Mouse (Mus musculus) brain, embryonic 14.5 days (tissue): ENCODE measurements at regions not wholly inside any gene's neighbourhood (a gene's known extent, or its start where the extent isn't known, plus 50 kb on each side); places are given as distances from the start of the nearest gene placed in this dataset.
"Not testable (repeated sequence)": the region's sequence is repeated elsewhere in the genome, so short reads cannot be mapped to it uniquely, and the experiment has no call there.

Experiments
- DNase-seq: peaks from one replicate; pipeline ENCODE4 v3.0.0-alpha.2; 2011; ENCODE audit warnings: low read depth
- CTCF ChIP-seq: fragments of 200-500 bp; IDR thresholded peaks from 2 replicates; pipeline ENCODE4 v1.5.1; 2012; ENCODE audit warnings: inconsistent platforms, mild to moderate bottlenecking, moderate library complexity, borderline replicate concordance; ENCODE audit not compliant: insufficient read depth, insufficient read length; ENCODE audit errors: extremely low read depth
- POLR2A ChIP-seq: fragments of 200-500 bp; IDR thresholded peaks from 2 replicates; pipeline ENCODE4 v1.6.1; 2012; ENCODE audit warnings: mild to moderate bottlenecking, inconsistent platforms, borderline replicate concordance; ENCODE audit not compliant: poor library complexity, insufficient read depth, insufficient read length, severe bottlenecking; ENCODE audit errors: extremely low read depth

- not testable (repeated sequence) for DNase-seq
Observed at GRCm38 (mm10) chr6:67954570-67954969, 419.0 kb upstream of the Tacstd2 start.

DNA sequence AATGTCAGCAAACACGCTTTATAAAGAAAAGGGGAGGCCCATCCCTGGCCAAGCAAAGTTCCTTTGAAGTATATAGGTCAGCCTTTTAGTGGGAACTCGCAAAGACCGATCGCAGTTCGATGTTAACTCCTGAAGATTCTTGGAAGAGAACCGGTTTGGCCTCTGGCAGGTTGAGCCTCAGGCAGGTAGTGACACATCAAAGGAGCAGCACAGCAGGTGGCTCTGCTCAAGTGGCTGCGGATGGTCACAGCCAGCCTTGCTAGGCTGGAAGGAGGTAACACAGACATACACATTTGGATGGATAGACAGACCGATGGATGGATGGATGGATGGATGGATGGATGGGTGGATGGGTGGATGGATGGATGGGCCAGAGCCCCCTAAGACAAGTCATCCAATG lies 395.9 kb upstream of the Tacstd2 start:
- not testable (repeated sequence) for DNase-seq

DNA sequence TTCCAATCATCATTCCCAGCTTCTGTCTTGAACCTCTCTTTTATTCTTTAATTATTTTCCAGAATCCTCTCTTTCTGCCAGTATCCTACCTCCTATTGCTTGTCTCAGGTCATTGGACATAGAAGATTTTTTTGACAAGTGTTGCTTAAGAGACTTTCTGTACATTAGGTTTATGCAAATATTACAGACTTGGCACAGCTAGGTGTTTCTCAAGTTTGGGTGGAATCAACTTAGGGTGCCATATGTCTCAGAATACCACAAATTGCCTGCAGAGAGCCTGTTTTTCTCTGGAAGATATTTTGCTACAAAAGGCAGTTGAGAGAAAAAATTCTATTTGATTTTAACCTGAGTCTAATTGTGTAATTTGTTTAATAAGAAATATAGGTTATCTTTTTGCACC lies 386.9 kb upstream of the Tacstd2 start:
- TF ChIP-seq CTCF (no peak), POLR2A (no peak)
- DNase-seq = no peak

DNA sequence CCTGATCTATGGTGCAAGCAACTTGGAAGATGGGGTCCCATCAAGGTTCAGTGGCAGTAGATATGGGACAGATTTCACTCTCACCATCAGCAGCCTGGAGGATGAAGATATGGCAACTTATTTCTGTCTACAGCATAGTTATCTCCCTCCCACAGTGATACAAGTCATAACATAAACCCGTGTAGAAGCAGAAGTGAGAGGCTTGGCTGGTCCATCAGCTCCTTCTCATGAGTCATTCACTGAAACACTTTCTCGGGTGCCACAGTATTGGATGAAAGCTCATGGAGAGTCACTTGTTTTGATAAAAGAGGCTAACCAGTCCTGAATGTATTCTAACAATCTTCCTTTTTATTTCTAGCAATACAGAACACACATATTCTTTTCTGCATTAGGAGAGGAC lies 378.3 kb upstream of the Tacstd2 start:
- no peak for TF ChIP-seq POLR2A
- no peak for TF ChIP-seq CTCF
- DNase-seq = no peak

DNA sequence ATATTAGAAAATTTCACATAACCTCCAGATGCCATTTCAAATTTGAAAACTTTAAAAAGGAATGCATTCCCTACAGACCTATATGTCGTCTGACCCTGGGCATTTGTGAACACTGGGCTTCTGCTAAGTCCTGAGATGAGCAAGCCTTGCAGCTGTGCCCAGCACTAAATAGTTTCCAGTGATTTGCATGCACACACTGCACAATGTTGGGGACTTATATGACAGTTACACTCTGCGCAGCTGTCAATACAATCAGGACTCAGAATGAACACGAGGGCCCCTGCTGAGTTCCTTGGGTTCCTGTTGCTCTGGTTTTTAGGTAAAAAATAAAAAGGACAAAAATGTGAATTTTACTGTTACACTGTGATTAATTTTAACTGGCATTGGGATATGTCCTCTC lies 377.7 kb upstream of the Tacstd2 start:
- no peak for DNase-seq
- TF ChIP-seq CTCF (no peak), POLR2A (no peak)

DNA sequence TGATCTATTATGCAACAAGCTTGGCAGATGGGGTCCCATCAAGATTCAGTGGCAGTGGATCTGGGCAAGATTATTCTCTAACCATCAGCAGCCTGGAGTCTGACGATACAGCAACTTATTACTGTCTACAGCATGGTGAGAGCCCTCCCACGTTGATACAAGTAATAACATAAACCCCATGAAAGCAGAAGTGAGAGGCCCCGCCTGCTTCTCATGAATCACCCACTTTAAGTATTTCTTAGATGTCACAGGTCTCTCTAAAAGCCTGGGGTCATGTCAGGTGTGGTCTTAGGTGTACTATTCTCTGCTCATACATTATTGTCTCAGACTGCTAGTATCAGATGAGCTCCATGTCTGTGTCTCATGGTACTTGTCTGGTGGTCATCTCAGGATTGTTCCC lies 360.9 kb upstream of the Tacstd2 start:
- TF ChIP-seq POLR2A = no peak
- no peak for TF ChIP-seq CTCF
- no peak for DNase-seq

- TF ChIP-seq POLR2A (no peak), CTCF (no peak)
- DNase-seq = no peak
Observed at GRCm38 (mm10) chr6:67895858-67896257, 360.3 kb upstream of the Tacstd2 start.

- TF ChIP-seq POLR2A = no peak
- TF ChIP-seq CTCF = no peak
- DNase-seq = no peak
Observed at GRCm38 (mm10) chr6:67887586-67887985, 352.0 kb upstream of the Tacstd2 start.

GRCm38 (mm10) chr6:67884893-67885292 lies 349.3 kb upstream of the Tacstd2 start:
- DNase-seq = no peak
- TF ChIP-seq POLR2A (no peak), CTCF (no peak)

DNA sequence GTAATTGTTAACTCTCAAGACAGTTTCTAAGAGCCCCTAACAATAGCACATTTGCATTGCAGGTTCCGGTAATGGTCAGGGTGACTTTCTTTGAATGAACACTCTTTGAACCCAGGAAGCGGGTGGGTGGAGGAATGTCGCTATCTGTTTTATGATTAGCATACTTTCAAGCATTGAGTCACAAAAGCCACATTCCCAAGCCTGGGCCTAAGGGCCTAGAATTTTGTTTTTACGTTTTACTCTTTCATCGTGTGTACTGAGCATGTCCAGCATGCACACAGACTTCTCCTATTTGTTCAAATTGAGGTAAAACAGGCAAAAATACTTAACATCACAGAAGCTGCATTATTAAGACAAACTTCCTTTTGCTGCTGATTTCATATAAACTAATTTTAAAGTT lies 345.9 kb upstream of the Tacstd2 start:
- DNase-seq = not testable (repeated sequence)

DNA sequence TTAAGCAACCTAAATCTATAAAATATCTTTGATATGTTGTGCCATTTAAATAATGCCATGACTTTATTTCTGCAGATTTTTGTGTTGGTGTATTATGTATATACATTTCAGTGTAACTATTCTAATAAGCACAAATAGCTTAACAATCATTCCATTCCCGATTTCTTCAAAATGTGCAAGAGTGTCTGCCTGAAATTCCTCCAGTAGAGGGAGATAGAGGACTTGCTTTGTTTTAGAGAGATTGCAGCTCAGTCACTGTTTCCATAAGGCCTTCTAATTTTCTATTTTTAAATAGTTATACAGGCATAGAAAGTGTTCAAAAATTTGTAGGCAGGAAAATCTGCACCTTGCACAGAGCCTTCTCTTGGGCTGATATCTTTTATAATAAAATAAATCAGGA lies 322.3 kb upstream of the Tacstd2 start:
- peak; percentile 0 for DNase-seq

DNA sequence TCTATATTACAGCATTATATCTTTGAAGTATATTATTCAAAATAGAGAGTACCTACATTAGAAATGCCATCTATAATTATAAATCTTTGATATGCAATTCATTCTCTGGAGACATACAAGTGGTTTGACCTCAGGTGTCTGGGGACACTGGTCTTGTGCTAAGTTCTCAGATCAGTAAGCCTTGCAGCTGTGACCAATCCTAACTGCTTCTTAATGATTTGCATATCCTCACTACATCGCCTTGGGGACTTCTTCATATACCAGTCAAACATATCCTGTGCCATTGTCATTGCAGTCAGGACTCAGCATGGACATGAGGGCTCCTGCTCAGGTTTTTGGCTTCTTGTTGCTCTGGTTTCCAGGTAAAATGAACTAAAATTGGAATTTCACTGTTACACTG lies 303.9 kb upstream of the Tacstd2 start:
- DNase-seq = not testable (repeated sequence)

DNA sequence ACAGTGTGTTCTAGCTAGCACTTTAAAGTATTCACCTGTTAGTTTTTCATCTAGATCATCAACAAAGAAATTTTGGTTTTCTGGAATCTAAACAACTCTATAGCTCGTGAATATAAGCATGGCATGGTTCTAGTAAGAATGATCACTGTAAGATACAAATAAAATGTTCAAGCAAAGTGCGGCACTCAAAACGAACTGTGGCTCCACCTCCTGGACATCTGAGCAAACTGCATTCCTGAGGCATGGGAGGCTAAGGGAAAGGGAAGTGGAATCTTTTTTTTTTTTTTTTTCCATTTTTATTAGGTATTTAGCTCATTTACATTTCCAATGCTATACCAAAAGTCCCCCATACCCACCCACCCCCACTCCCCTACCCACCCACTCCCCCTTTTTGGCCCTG lies 276.9 kb upstream of the Tacstd2 start:
- peak; percentile 76 for TF ChIP-seq CTCF
- DNase-seq = peak; percentile 47

DNA sequence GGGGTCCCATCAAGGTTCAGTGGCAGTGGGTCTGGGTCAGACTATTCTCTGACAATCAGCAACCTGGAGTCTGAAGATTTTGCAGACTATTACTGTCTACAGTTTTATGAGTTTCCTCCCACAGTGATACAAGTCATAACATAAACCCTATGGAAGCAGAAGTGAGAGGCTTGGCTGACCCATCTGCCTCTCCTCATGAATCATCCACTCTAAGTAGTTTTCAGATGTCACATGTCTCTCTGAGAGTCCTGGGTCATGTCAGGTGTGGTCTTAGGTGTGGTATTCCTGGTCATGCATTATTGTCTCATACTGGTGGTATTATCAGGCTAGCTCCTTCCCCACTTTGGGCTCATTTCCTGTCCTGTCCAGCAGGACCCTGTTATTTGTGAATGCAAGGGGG lies 255.8 kb upstream of the Tacstd2 start:
- no peak for DNase-seq
- TF ChIP-seq CTCF (no peak), POLR2A (no peak)
